Mouse (Mus musculus) E14TG2a.4 (cell line): Measurements from ENCODE around the gene Cryl1.

ENCODE experiments used
- CTCF ChIP-seq: conservative IDR thresholded peaks from 2 replicates; pipeline ENCODE4 v1.5.1; 2014; ENCODE audit warnings: low read length
- POU5F1 ChIP-seq: IDR thresholded peaks from 2 replicates; pipeline ENCODE4 v1.6.1; 2014; ENCODE audit warnings: low read length, borderline replicate concordance

DNA sequence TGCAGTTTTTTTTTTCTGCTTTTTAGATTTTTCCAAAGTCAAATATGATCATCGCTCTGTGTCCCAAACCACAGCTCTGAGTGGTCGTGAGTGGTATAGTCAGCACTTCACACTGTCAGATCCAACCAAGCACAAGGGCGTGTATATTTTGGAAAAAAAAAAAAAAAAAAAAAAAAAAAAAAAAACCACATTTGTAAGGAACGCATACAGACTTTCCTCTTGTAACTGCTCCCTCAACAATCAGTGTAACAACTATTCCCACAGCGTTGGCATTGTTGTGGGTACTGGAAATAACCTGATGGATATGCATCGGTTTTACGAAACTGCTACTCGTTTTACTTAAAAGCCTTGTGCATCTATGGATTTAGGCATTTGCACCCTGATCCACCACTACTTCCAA, 9.8 kb upstream of the Cryl1 start:
- TF ChIP-seq CTCF (no peak), POU5F1 (no peak)
